Mouse (Mus musculus) embryonic facial prominence, embryonic 14.5 days (tissue): ENCODE data around the gene Pnpla6. TPM values are rescaled to one million over a fixed set of nuclear protein-coding genes. Genes with fewer than 3 reads are reported as not detected.
"Not testable (repeated sequence)": the region's sequence is repeated elsewhere in the genome, so short reads cannot be mapped to it uniquely, and the experiment has no call there.

ENCODE experiments used
- ATAC-seq: fragments of 200-750 bp; cut with Nextera tagmentation; 2 replicates; pipeline ENCODE4 v1.8.0; 2017; ENCODE audit warnings: low read depth, moderate number of reproducible peaks, moderate TSS enrichment
- DNase-seq: peaks from one replicate; pipeline ENCODE4 v3.0.0-alpha.2; 2015; ENCODE audit warnings: low spot score
- H3K27ac ChIP-seq: fragments of 300-500 bp; sonication (generic); replicated peaks from 2 replicates; pipeline ENCODE4 v1.5.1; 2014; ENCODE audit warnings: low read depth, mild to moderate bottlenecking, low read length, moderate library complexity
- H3K27me3 ChIP-seq: fragments of 300-500 bp; sonication (generic); replicated peaks from 2 replicates; pipeline ENCODE4 v1.6.1; 2014; ENCODE audit warnings: low read length; ENCODE audit not compliant: control insufficient read depth, insufficient read depth
- H3K36me3 ChIP-seq: fragments of 300-500 bp; sonication (generic); 2 replicates; pipeline ENCODE4 v1.6.1; 2014; ENCODE audit warnings: low read length, mixed read lengths; ENCODE audit not compliant: control insufficient read depth, insufficient read depth
- H3K4me1 ChIP-seq: fragments of 300-500 bp; sonication (generic); 2 replicates; pipeline ENCODE4 v1.6.1; 2014; ENCODE audit warnings: antibody characterized with exemption, low read length; ENCODE audit not compliant: control insufficient read depth, insufficient read depth
- H3K4me2 ChIP-seq: fragments of 300-500 bp; sonication (generic); 2 replicates; pipeline ENCODE4 v1.6.1; 2014; ENCODE audit warnings: low read depth, mild to moderate bottlenecking, low read length, moderate library complexity, mixed read lengths
- H3K4me3 ChIP-seq: fragments of 300-500 bp; sonication (generic); 2 replicates; pipeline ENCODE4 v1.5.1; 2014; ENCODE audit warnings: low read depth, mild to moderate bottlenecking, low read length
- H3K9ac ChIP-seq: fragments of 300-500 bp; sonication (generic); 2 replicates; pipeline ENCODE4 v1.6.1; 2014; ENCODE audit warnings: low read depth, mild to moderate bottlenecking, low read length, moderate library complexity, mixed read lengths
- H3K9me3 ChIP-seq: fragments of 300-500 bp; sonication (generic); 2 replicates; pipeline ENCODE4 v1.6.1; 2016; ENCODE audit warnings: low read length; ENCODE audit not compliant: control insufficient read depth
- WGBS: fragments of 180-500 bp; shearing (Covaris S2); extraction: QIAGEN DNeasy Blood & Tissue Kit; methylation state at CpG from one replicate; pipeline ENCODE4 v1.1.7; 2014; 5-methylcytosine and 5-hydroxymethylcytosine counted together
- polyA plus RNA-seq: library from polyadenylated mRNA; unstranded; fragments of >200 nt; fragmentation: Nextera tagmentation; extraction: Ambion mirVana; gene quantifications from 2 replicates; pipeline ENCODE4 v1.2.1, GENCODE M21; 2014

The Pnpla6 gene
- polyA plus RNA-seq, 1 experiment from 2014 or later = 18.2 TPM

GRCm38 (mm10) chr8:3574546-3574945 is 59.4 kb downstream of the Pnpla6 start:
- DNase-seq (no peak), ATAC-seq (no peak)
- Histone ChIP-seq H3K36me3 (no peaks in the 10 kb centered on the region), H3K27ac (no peak overlapping the region), H3K9ac (no peak overlapping the region), H3K4me2 (no peak overlapping the region), H3K9me3 (no peaks in the 10 kb centered on the region), H3K4me1 (no peaks in the 10 kb centered on the region), H3K4me3 (no peak overlapping the region), H3K27me3 (no peaks in the 10 kb centered on the region)
- WGBS = 89% methylated on average over 3 of the region's 3 CpGs

GRCm38 (mm10) chr8:3576211-3576960 is 61.2 kb downstream of the Pnpla6 start:
- Histone ChIP-seq H3K4me2 (no peak overlapping the region), H3K27ac (no peak overlapping the region), H3K9me3 (no peaks in the 10 kb centered on the region), H3K27me3 (no peaks in the 10 kb centered on the region), H3K4me3 (no peak overlapping the region), H3K4me1 (no peaks in the 10 kb centered on the region), H3K36me3 (no peaks in the 10 kb centered on the region), H3K9ac (no peak overlapping the region)
- DNase-seq (no peak), ATAC-seq (peak; percentile 26; the same call in 1 of the 2 replicates)
- 72% methylated on average over 15 of the region's 15 CpGs for WGBS

- no peak overlapping the region for H3K4me3 ChIP-seq
- no peaks in the 10 kb centered on the region for H3K9me3 ChIP-seq
- H3K9ac ChIP-seq = no peak overlapping the region
- H3K4me2 ChIP-seq = no peak overlapping the region
- DNase-seq (peak; percentile 71), ATAC-seq (peak; percentile 84)
- no peak overlapping the region for H3K27ac ChIP-seq
- WGBS = 65% methylated on average over 8 of the region's 9 CpGs
- H3K27me3 ChIP-seq = no peaks in the 10 kb centered on the region
- no peaks in the 10 kb centered on the region for H3K36me3 ChIP-seq
- H3K4me1 ChIP-seq = no peaks in the 10 kb centered on the region
These were observed 64.5 kb downstream of the Pnpla6 start for GRCm38 (mm10) chr8:3579390-3580364.

GRCm38 (mm10) chr8:3581961-3582360 is 66.8 kb downstream of the Pnpla6 start:
- H3K4me3 ChIP-seq, H3K27ac ChIP-seq, H3K36me3 ChIP-seq, H3K27me3 ChIP-seq, H3K4me1 ChIP-seq, H3K9ac ChIP-seq, H3K4me2 ChIP-seq, ATAC-seq, H3K9me3 ChIP-seq, DNase-seq: not testable (repeated sequence)
- 91% methylated on average over 1 of the region's 3 CpGs for WGBS

DNA sequence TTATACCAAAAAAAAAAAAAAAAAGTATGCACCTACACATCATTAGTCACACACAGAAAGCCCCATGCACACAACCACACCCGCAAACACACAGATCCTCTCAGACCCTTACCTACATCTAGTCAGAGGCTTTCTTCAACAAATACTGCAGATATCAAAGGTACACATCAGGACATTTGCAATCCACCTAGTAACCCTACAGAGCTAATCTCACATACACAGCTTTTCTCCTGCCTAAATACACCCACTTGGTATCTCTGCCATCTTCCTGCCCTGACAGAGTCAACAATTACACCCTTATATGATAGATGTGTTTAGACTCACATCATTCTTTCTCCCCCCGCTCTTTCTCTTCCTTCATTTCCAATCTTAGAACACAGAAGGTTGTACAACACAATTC is 71.3 kb downstream of the Pnpla6 start:
- H3K27ac ChIP-seq = no peak overlapping the region
- no peaks in the 10 kb centered on the region for H3K9me3 ChIP-seq
- no peak overlapping the region for H3K4me2 ChIP-seq
- peaks cover 3% of the 10 kb centered on the region; the same call in 1 of the 2 replicates for H3K4me1 ChIP-seq
- DNase-seq (no peak), ATAC-seq (no peak)
- WGBS = 89% methylated on average over 2 of the region's 2 CpGs
- H3K27me3 ChIP-seq = no peaks in the 10 kb centered on the region
- no peak overlapping the region for H3K4me3 ChIP-seq
- no peak overlapping the region for H3K9ac ChIP-seq
- no peaks in the 10 kb centered on the region for H3K36me3 ChIP-seq

DNA sequence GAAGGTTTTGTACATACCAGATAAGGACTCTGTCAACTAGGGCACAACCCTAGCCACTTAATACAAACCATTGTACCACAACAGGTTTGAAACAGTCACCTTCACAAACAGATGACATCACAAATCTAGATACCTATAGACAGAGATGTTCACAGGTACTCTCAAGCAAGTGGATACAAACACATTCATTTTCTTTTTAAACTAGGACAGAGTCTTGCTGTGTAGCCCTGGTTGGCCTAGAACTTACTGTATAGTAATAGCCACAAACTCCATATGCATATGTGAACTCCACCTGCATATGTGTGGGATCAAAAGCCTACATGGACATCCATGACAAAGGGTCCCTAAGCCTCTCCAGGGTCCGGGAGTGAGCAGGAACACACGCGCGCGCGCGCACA is 71.8 kb downstream of the Pnpla6 start, which contains the start of gene Camsap3:
TSS of gene Camsap3 (plus strand) at position 301 of the 398 bp plus-strand sequence.
- Histone ChIP-seq H3K9me3 (no peaks in the 10 kb centered on the region), H3K4me3 (peak within 1 kb of the TSS; percentile 74), H3K9ac (peak within 1 kb of the TSS; percentile 77), H3K27me3 (no peaks in the 10 kb centered on the region), H3K4me1 (peaks cover 3% of the 10 kb centered on the region; the same call in 1 of the 2 replicates), H3K27ac (peak within 1 kb of the TSS; percentile 19; the same call in 1 of the 2 replicates), H3K36me3 (no peaks in the 10 kb centered on the region), H3K4me2 (peak within 1 kb of the TSS; percentile 87)
- ATAC-seq (no peak), DNase-seq (no peak)
- 6% methylated on average over 3 of the region's 7 CpGs for WGBS

DNA sequence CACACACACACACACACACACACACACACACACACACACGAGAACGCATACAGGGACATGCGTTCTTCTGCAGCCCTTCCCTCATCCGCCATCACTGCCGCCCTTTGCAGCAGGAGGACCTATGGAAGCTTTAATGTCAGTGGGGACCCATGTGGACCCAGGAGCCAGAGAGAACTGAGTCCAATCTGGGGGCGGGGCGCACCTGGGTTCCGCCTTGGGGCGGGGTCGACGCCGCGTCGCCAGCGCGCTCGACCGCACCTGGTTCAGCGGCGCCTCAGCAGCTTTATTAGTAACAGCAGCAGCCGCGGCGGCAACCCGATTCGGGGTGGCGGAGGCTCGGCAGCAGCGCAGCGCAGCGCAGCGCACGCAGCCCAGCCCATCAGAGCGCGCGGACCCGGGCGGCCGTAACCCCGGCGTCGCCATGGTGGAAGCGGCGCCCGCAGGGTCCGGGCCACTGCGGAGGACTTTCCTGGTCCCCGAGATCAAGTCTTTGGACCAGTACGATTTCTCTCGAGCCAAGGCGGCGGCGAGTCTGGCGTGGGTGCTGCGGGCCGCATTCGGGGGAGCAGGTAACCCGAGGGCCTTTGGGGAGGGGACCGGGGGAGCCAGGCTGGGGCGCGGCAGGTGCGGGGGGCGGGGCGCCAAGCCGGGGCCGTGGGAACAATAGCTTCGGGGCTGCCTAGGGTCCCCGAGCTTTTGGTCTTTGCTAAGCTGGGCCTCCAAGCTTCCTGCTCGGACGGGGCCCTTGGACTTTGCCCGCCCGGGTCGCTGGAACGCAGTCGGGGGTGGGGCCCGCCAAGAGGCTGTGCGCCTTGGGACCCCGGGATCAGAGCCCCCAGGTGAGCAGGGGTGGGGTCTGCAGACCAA is 72.4 kb downstream of the Pnpla6 start:
- Histone ChIP-seq H3K4me3 (peak overlapping the region; percentile 74), H3K4me1 (peaks cover 3% of the 10 kb centered on the region; the same call in 1 of the 2 replicates), H3K36me3 (no peaks in the 10 kb centered on the region), H3K9ac (peak overlapping the region; percentile 77), H3K27me3 (no peaks in the 10 kb centered on the region), H3K27ac (peak overlapping the region; percentile 19; the same call in 1 of the 2 replicates), H3K9me3 (no peaks in the 10 kb centered on the region), H3K4me2 (peak overlapping the region; percentile 87)
- DNase-seq (peak; percentile 84), ATAC-seq (peak; percentile 92)
- WGBS = 0% methylated on average over 25 of the region's 77 CpGs

- Histone ChIP-seq H3K9ac (peak overlapping the region; percentile 77), H3K4me3 (peak overlapping the region; percentile 74), H3K9me3 (no peaks in the 10 kb centered on the region), H3K27me3 (no peaks in the 10 kb centered on the region), H3K27ac (no peak overlapping the region), H3K4me2 (peak overlapping the region; percentile 87), H3K36me3 (no peaks in the 10 kb centered on the region), H3K4me1 (peaks cover 3% of the 10 kb centered on the region; the same call in 1 of the 2 replicates)
- 1% methylated on average over 11 of the region's 11 CpGs for WGBS
- peak; percentile 24 for ATAC-seq
- no peak for DNase-seq
These were observed 73.1 kb downstream of the Pnpla6 start for GRCm38 (mm10) chr8:3588258-3588633.
